Mouse (Mus musculus) frontal cortex, adult (tissue): ENCODE results near the gene Defa23.
"Not testable (repeated sequence)": the region's sequence is repeated elsewhere in the genome, so short reads cannot be mapped to it uniquely, and the experiment has no call there.

Experiments
- ATAC-seq: cut with Nextera tagmentation; 2 replicates; pipeline ENCODE4 v1.9.2; 2017; ENCODE audit warnings: mild to moderate bottlenecking, moderate library complexity, mixed read lengths; ENCODE audit not compliant: low TSS enrichment

Defa23 gene

GRCm38 (mm10) chr8:21054747-21055146 lies at the start of gene Defa23:
Defa23 (plus strand) TSS chr8:21055047.
- not testable (repeated sequence) for ATAC-seq

GRCm38 (mm10) chr8:21006801-21007200 lies 48.0 kb upstream of the Defa23 start:
- no peak for ATAC-seq

GRCm38 (mm10) chr8:21008578-21008977 lies 46.3 kb upstream of the Defa23 start:
- not testable (repeated sequence) for ATAC-seq

- not testable (repeated sequence) for ATAC-seq
Measured at GRCm38 (mm10) chr8:21010548-21010947, 44.3 kb upstream of the Defa23 start.

- ATAC-seq: not testable (repeated sequence)
Measured at GRCm38 (mm10) chr8:21025245-21025644, 29.6 kb upstream of the Defa23 start, which contains the start of gene Defa21. Defa21 (plus strand) TSS chr8:21025545.

- not testable (repeated sequence) for ATAC-seq
Measured at GRCm38 (mm10) chr8:21064738-21065137, 9.9 kb downstream of the Defa23 start, which contains the start of gene Defa35. Defa35 (plus strand) TSS chr8:21065038.

- not testable (repeated sequence) for ATAC-seq
Measured at GRCm38 (mm10) chr8:21084142-21084541, 29.3 kb downstream of the Defa23 start, which contains the start of gene Defa25. Defa25 (plus strand) TSS chr8:21084442.

GRCm38 (mm10) chr8:21093106-21093505 lies 38.3 kb downstream of the Defa23 start:
- ATAC-seq: no peak

- not testable (repeated sequence) for ATAC-seq
Measured at GRCm38 (mm10) chr8:21095950-21096349, 41.1 kb downstream of the Defa23 start, which contains the start of gene Gm14851. Gm14851 (minus strand) TSS chr8:21096050.
